Mouse (Mus musculus): ENCODE measurements around the gene Gm9999.
"Not testable (repeated sequence)": the region's sequence is repeated elsewhere in the genome, so short reads cannot be mapped to it uniquely, and the experiment has no call there.

The Gm9999 gene

DNA sequence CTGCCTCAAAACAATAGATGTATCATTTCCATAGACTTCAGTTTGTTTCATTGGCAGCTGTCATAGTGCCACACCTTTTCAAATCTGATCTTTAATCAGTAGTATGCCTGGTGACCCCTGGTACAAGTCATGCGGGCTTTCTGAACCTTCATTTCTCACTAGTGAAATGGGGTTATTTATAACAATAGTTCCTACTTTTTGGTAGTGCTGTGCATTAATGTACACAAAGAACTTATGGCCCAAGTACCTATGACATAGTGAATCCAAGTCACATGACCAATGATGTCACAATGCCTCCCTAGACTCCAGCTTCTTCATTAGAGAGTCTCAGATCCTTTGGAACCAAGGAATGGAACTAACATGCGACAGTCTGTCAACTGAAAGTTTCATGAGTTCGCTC, at the start of gene Gm9999:
TSS of gene Gm9999 (plus strand) at position 301 of the 400 bp plus-strand sequence.
- DNase-seq = no peak

DNA sequence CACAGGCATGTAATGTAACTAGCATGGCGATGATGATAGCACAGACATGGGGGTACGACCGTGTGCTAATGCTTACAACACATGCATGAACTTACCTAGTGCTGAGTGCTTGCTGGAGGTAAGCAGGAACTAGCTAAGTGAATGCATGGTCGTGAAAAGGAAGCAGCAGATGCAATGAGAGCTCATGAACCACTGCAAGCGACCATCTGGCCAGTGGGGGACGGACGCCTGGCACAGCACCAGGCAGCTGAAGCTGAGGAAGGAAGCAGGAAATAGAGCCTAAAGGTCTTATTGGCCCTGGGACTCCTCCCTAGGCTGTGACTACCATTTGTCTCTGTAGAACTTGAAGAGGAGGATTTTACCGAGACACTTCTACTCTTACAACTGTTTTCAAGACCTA, 48.6 kb upstream of the Gm9999 start:
- DNase-seq = no peak

DNA sequence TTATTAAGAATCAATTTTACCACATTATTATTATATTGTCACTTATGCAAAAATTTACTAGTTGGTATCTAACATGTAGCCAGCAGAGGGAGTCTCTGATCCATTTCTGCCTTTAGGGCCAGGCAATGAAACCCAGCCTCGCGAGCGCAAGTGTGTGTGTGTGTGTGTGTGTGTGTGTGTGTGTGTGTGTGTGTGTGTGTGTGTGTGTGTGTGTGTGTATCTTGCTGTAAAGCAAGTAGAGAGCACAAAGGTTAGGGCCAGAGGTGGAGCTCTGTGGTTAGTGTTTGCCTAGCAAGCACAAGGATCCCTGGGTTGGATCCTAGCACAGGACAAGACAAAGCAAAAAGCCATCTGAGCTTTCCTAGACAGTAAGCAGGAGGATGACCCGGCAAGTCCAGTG, 47.5 kb upstream of the Gm9999 start:
- no peak for DNase-seq

DNA sequence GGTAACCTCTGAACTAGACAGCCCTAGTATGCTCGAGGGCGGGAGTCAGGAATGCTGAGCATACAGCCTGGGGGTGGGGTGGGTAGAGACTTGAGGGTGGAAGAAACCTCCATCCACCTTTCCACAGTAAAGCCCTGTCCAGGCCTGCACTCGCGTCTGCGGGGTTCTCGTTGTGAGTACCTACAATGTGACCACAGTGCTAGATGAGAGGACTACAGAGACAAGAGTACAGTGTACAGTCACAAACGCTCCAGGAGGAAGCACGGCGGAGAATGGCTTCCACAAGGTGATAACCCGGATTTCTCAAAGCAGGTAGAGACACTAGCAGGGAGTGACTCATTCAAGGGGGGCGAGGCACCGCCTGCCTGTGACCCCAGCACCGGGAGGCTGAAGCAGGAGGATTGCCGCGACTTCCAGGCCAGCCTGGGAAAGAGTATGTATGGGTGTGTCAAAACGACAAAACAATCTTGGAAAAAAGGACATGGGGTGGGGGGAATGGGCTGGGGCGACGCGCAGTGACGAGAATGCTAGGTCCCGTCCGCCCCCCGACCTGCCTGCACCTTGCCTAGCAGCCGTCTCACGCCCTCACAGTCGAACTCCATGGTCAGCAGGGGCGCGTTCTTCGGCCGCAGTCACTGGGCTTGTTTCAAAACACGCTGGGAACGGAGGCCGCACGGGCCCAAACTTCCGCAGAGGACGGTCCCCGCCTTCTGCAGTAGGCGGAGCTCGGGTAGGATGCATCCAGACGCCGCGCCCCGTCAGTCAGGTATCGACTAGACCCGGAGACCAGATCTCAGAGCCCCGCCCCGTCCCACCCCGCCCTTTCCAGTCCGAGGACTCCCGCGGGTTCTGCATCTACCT, 25.3 kb upstream of the Gm9999 start, which contains the start of gene Uevld:
TSS of gene Uevld (minus strand) at position 697 of the 861 bp plus-strand sequence.
- peak; percentile 88 for DNase-seq

DNA sequence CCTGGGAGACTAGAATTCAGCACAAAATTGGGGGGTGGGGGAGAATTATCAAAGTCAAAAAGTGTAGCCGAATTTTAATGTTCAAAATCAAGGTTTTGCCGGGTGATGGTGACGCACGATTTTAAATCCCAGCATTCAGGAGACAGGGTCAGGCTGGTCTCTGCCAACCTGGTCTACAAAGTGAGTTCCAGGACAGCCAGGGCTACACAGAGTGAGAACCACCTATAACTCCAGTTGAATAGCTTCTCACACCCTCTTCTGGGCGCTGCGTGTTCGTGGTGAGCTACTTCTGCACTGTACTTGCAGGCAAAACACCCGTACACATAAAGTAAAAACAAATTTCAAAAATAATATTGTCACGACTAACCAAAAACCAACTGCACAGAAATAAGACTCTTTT, 24.5 kb upstream of the Gm9999 start:
- no peak for DNase-seq

DNA sequence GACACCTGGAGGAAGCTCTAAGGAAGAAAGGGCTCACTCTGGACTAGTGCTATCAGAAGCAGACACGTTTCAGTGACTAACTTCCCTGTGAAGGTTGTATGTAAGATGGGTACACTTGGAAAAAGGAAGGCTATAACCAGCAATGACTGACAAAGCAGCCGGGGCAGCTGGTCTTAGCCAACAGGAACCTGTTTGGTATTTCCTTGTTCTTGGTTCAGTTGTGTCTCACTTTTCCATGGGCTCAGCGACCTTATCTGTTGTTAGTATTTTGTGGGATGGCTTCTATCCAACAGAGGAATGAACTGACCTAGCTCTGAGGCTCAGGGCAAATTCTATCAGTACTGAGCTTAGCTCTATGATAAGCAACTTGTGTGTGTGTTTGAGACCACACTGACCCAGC, 22.4 kb upstream of the Gm9999 start:
- DNase-seq = no peak

DNA sequence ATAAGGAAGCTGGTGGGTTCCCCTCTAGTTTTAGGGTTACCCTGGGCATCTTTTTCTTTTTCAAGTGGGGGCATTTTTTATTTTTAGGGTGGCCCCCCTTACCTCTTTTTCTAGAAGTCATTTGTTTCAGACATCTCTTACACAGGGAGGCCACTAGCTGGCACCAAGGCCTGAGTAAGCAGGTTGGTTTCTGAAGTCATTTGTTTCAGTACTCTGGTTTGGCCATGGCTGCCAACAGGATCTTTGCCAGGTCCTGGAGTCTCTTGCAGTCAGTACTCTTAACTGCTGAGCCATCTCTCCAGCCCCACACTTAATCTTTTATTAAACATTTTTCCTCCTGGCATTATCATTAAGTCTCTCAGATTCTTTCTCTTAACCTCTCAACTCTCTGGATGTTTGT, 21.2 kb upstream of the Gm9999 start:
- DNase-seq = no peak

DNA sequence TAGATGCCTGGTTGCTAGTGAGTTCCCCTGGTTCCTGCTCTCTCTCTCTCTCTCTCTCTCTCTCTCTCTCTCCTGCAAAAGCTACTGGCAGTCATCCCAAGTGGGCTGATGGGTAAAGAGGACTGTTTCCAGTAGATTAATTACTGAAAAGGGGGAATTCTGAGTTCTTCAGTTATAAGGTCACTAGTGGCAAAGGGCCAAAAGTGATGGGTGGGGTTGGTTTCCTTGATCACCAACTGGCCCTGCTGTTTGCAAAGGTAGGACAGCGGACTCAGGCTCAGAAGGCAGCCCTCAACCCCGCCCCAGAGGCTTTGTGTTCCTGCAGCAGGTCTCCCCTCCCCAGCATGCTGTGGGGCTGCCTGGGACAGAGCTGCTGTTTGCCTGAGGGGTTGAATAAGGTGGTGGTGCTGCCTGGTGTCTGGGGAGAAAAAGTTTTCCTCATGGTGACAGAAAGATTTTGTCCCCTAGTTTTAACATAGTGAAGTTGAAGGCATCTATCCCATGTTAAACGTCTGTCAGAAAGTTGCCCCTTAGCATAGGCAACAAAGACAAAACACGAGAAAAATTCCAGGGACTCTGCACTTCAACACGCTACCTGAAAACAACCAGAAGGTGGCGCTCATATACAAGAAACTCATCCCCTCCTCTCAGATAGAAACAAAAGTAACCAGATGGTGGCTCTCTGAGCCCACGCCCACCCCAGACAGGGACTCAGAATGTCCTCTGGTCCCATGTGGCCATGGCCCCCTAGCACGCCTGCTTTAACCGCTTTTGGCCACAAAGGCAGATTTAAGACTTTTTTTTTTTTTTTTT, 20.4 kb upstream of the Gm9999 start:
- DNase-seq = peak; percentile 60

DNA sequence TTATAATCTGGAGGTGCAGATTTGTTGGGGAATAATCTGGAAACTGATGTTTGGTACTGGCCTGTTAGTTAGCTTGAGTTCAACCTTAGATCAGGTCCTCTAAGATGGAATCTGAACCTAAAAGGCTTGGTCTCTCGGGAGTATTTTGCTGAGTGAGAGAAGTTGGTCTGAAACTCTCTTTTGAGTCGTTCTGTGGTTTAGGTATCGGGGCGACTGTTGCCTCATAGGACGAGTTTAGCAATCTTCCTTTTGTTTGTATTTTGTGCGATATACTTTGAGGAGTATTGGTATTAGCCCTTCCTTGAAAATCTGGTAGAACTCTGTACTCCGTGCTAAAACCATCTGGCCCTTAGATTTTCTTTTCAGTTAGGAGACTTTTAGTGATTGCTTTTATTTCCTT, 19.3 kb upstream of the Gm9999 start:
- no peak for DNase-seq

DNA sequence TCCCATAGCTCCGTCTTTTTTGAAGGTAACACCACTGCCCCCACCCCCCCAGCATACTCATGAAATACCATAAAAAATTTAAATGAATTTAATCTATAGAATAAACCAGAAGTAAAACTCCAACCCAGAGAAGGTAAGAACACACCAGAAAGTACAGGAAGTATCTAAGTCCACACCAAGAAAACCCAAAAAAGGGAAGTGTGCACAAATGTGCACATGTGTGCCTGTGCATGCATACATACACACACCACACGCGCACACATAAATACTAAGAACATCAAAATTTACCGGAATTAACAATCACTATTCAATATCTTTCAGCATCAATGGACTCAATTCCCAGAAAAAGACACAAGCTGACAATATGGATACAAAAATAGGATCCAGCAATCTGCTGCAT, 13.5 kb upstream of the Gm9999 start:
- DNase-seq = no peak

DNA sequence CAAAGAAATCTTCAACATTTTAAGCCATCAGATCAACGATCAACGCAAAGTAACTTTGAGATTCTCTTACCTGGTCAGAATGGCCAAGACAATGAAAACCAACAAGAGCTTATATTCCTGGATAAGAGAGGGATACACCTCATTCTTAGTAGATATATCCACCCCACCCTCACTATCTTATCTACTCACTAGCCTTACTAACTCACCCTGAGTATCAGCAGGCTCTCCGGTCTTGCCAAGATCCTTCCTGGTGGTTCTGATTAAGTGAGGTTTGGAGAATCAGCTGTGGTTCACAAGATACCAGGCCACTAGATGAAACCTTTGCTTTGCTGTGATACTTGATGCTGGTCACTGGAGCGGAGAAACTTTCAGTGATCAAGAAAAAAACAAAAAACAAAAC, 8.7 kb upstream of the Gm9999 start:
- no peak for DNase-seq

DNA sequence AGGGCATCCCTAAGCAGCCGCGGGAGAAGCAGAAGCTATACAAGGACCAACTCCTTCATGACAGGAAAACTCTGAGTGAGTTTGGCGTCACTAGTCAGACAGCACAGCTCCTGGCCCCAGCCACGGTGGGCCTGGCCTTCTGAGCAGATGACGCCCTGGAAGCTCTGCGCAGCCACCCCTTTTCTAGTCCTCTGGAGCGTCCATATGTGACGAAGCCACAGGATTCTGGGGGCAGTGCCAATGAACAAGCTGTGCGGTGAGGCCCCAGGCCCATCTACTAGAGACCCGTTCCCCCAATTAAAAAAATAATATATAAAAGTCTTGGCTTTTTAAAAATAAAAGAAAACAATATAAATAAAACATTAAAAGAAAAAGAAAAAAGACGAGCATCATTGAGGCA, 7.9 kb upstream of the Gm9999 start:
- DNase-seq = no peak

DNA sequence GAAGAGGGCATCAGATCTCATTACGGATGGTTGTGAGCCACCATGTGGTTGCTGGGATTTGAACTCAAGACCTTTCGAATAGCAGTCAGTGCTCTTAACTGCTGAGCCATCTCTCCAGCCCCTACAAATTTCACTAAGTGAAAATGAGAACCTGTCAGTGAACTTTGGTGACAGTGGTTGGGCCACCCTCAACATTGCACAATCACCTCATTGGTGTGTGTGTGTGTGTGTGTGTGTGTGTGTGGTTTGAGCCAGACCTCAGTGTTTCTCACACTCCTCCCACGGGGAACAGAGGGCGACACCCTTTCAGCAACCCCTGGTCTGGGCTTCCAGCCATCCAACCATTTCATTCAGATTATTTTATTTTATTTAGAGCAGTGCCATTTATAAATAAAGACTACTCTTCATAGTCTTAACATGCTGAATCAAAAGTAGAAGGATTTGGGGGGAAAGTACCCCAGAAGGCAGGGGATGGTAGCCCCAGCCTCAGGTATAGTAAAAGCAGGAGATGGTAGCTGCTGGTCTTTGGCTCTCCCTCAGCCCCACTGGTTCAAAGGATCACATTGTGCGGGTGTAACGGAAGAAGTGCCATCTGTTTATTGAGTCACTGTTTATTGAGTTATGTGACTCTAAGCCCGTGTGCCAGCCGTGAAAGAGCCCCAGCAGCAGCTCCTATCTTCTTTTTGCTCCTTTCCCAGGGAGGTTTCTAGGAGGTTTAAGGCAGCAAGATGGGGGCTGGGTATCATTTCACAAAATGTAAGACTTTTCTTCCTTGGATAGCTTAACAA, 2.5 kb downstream of the Gm9999 start:
- DNase-seq = no peak

DNA sequence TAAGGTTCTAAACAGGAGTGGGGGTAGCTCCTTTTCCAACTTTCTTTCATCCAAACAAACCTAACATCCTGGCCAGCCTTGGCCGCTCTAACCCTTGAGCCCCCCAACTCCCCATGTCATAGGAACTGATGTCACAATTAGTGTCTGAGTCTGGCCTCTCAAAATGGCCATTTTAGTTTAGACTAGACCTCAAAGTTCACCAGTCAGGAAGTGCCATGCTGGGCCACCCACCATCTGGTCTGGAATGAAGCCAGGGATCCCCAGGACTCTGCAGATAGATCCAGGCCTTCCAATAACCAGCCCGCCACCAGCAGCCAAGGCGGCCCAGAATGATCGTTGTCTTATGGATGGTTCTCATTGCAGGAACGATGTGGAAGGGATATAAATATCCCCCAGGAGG, 3.3 kb downstream of the Gm9999 start:
- no peak for DNase-seq

DNA sequence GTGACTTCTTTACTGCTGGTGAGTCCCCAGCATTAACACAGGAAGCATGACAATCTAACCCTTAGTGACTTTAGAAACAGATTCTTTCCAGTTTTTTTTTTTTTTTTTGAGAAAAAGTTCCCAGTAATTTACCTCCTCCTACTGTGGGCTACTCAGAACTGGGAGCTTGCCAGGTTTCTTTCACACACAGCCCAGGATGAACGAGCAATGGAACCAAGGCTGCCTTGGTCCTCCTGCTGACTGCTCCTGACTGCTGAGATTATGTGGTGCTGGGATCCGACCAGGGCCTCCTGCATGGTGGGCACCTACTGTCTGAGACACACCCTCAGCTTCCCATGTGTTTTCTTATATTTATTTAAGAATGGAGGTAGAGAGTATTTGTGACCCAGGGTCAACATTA, 3.7 kb downstream of the Gm9999 start:
- no peak for DNase-seq

DNA sequence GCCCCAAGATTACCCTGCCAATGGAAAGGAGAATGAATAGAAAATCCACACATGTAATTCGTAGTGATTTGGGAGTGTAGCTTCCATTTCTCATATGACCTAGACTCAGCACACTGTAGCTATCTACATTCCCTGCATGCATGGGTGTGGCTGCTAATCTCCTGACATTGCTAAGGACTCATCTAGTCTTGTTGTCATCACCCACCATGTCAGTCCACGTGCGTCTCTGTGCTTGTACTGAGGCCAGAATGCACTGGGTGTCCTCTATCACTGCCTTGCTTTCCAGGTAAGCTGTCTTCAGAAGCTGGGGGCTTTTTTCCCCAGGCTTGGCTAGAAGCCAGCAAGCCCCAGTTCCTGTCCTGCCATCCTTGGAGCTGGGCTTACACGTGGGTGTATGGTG, 6.0 kb downstream of the Gm9999 start:
- DNase-seq = not testable (repeated sequence)

DNA sequence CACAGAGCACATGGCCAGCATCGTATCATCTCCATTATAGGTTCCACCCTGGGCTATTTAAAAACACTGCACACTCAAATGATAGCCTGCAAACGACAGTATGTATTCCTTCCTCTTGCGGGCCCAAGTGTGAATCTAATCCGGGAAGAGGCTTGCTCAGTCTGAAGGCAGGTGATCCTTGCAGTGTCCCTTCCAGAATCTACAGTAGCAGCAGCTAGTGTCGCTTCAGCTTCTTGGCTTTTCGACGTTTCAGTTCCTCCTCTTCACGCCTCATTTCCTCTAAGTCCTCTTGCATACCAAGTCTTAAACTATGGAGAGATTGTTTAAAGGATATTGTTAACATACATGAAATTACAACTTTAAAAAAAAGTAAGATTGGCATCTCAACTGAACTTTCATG, 9.7 kb downstream of the Gm9999 start:
- DNase-seq = no peak

DNA sequence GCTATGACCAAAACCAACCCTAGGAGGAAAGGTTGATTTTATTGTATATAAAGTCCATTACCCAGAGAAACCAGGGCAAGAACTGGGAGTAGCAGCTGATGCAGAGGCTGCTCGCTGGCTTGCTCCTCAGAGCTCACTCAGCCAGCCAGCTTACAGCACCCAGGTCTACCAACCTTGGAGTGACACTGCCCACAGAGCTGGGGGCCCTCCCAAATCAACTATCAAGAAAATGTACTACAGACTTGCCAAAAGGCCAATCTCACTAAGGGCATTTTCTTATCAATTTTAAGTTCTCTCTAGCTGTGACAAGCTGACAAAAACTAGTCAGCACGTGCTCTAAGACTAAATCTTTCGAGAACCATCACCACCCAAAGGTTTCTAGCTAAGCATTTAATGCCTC, 12.2 kb downstream of the Gm9999 start:
- DNase-seq = no peak

DNA sequence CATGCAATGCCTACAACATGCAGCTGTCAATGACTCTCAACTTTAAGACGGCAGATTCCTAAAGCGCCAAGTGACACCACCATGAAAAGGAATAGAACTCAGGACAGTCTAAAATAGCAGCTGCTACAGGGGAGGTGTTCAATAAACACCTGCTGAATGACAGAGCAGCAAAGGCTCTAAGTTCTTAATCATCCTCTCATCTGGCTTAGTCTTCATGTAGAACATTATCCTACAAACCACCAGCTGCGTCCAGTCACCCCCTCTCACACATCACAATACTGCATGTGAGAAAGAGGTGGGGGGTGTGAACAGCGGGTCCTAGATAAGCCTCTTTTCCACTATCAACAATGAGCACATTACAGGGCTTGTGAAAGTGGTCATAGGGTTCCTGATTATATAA, 13.6 kb downstream of the Gm9999 start:
- no peak for DNase-seq

DNA sequence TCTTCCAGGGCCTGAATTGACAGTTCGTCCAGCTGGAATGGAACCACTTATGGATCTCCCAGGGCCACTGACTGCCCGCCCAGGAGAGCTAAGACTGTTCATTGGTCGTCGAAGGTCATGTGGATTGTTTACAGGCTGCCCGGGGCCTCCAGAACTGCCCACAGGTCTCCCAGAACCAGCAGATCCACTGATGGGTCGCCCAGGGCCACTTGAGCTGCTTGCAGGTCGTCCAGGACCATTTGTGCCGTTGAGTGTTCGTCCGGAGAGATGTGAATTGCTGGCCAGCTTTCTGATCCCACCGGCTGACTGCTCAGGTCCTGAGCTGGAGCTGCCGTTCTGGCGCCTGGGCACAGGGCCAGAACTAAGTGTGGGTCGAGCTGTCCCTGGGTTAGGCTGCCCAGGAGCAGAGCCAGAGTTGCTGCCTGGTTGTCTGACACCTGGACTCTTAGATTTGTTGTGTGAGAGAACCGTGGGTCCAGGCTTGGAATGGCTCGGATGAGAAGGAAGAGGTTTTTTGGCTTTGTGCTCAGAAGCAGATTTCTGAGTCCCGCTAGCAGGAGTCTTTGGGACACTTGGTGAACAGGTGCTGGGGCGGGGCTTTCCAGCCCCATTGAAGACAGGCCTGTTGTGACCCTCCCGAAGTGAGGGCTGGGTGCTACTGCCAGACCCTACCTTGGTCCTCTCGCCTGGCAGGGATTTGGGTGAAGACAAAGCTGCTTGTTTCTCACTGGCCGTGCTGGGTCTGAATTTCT, 14.4 kb downstream of the Gm9999 start:
- DNase-seq = no peak

DNA sequence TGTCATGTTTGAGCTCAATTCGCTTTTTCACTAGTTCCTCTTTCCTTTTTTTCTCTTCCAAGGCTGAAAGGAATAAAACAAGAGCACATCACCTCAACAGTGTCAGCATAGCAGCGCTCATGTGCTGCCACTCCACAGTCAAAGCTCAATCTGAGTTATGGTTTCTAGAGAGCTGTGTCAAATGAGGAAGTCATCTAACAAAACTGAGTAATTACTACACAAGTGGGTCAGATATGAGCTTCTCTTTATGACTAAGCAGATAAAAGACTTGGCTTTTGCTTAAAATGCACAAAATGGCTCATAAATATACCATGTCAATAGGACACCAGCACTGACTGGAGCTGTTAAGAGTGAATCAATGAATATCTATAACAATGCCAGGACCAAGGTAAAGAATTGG, 15.6 kb downstream of the Gm9999 start:
- DNase-seq = no peak

DNA sequence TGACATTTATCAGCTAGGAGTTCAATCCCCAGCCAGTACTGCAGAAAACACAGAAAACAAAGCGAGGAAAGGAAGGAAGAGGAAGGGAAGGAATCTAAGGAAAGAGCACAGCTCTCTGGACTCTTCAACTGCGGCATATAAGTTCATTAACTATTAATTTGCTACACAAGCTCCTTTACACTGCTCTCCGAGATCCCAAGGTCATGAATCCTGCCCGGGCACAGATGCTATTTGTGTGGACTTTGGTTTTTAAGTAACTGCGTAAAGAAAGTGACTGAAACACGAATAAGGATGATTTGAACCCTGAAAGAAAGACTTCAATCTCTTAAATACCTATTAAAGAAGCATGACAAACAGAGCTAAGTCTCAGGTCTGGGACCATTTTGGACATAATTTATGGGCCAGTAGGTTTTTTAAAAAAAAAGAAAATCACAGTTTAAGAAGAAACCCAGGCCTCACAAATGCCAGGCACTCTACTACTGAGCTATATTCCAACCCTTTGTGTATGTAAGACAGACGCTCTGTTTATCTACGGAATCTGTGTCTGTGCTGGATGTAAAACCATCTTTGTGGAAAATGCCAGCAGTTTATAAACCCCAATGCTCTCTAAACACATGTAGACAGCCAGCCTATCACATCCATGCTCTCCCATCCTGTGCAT, 16.7 kb downstream of the Gm9999 start:
- DNase-seq = no peak
